Mouse (Mus musculus) C2C12 (cell line): ENCODE data around the gene Cdca7. TPM values are rescaled to one million over a fixed set of nuclear protein-coding genes. Genes with fewer than 3 reads are reported as not detected.

Experiments
- H3K27me3 ChIP-seq: one replicate; pipeline ENCODE4 v1.6.1; 2011; ENCODE audit not compliant: control insufficient read depth, insufficient read depth, insufficient read length
- H3K36me3 ChIP-seq: one replicate; pipeline ENCODE4 v1.6.1; 2011; ENCODE audit not compliant: control insufficient read depth, insufficient read depth
- H3K4me3 ChIP-seq: one replicate; pipeline ENCODE4 v1.5.1; 2011; ENCODE audit warnings: mild to moderate bottlenecking, control low read depth; ENCODE audit not compliant: poor library complexity, insufficient read depth, severe bottlenecking
- H3K79me2 ChIP-seq: one replicate; pipeline ENCODE4 v1.6.1; 2011; ENCODE audit not compliant: control insufficient read depth, insufficient read depth
- H3K79me3 ChIP-seq: one replicate; pipeline ENCODE4 v1.6.1; 2011; ENCODE audit warnings: low read depth, control low read depth
- H3ac ChIP-seq: one replicate; pipeline ENCODE3; 2011; ENCODE audit warnings: low read depth; ENCODE audit not compliant: control insufficient read depth, insufficient read length
- CEBPB ChIP-seq: IDR thresholded peaks from one replicate; pipeline ENCODE4 v1.6.1; 2011; ENCODE audit warnings: low read depth, mild to moderate bottlenecking, control low read depth, moderate library complexity
- CTCF ChIP-seq: IDR thresholded peaks from one replicate; pipeline ENCODE4 v1.5.1; 2011; ENCODE audit not compliant: control insufficient read depth, insufficient read depth, insufficient read length
- FOSL1 ChIP-seq: IDR thresholded peaks from one replicate; pipeline ENCODE4 v1.8.0; 2011; ENCODE audit warnings: mild to moderate bottlenecking, low read length; ENCODE audit not compliant: poor library complexity, insufficient read depth, severe bottlenecking
- MAX ChIP-seq: IDR thresholded peaks from one replicate; pipeline ENCODE4 v1.6.1; 2011; ENCODE audit warnings: mild to moderate bottlenecking, control low read depth
- MYOD1 ChIP-seq: IDR thresholded peaks from one replicate; pipeline ENCODE4 v1.6.1; 2011; ENCODE audit warnings: low read depth; ENCODE audit not compliant: control insufficient read depth, insufficient read length
- MYOG ChIP-seq: IDR thresholded peaks from one replicate; pipeline ENCODE4 v1.6.1; 2011; ENCODE audit not compliant: control insufficient read depth, insufficient read length; ENCODE audit errors: extremely low read depth
- USF1 ChIP-seq: IDR thresholded peaks from one replicate; pipeline ENCODE4 v1.6.1; 2011; ENCODE audit warnings: low read depth, mild to moderate bottlenecking, control low read depth, moderate library complexity
- polyA plus RNA-seq: library from polyadenylated mRNA; unstranded; fragments of >200 nt; fragmentation: generic; extraction: Trizol; gene quantifications from one replicate; pipeline ENCODE4 v1.2.1, GENCODE M21; 2012; ENCODE audit warnings: missing spikeins

Cdca7 gene
- polyA plus RNA-seq, 1 experiment = 26.2 TPM

DNA sequence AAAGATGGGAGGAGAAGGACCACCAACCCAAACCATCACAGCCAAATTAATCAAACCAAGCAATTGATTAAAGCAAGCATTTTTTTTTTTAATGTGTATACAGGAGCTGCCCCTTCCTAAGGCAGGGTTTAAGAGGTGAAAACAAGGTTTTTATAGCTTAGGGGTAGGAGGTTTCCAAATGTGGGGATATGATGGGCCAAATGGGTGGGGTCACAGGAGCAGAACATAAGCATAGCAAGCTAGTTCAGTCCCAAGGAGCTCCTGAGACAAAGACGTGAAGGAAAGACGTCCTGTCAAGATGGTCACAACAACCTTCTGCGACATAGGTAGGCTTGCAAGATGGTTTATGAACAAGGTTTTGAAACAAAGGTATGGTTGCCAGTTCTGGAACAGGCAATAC, 49.6 kb downstream of the Cdca7 start:
- Histone ChIP-seq H3K36me3 (no peaks in the 10 kb centered on the region), H3ac (no peak overlapping the region), H3K79me2 (no peaks in the 10 kb centered on the region), H3K79me3 (no peaks in the 10 kb centered on the region), H3K4me3 (no peak overlapping the region), H3K27me3 (peaks cover 8% of the 10 kb centered on the region)
- TF ChIP-seq MAX (no peak), USF1 (no peak), FOSL1 (no peak)

DNA sequence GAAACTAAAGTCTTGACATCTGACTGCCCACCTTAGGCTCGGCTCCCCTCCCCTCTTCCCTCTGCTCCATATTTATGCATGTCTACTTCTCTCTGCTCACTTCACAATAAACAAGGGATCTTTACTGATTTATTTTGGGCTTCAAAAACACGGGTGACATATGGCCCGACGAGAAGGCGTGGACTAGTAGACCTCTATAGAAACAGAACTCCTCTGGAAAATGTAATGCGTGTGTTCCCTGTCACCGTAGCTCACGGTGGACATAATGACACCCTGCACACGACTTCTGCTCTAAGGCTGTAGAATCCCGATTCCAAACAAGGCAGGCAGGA, 53.0 kb downstream of the Cdca7 start:
- no peak overlapping the region for H3ac ChIP-seq
- H3K36me3 ChIP-seq = no peaks in the 10 kb centered on the region
- H3K79me2 ChIP-seq = no peaks in the 10 kb centered on the region
- TF ChIP-seq FOSL1 (no peak), CEBPB (no peak), MYOG (no peak), USF1 (no peak), CTCF (no peak), MYOD1 (no peak), MAX (no peak)
- H3K79me3 ChIP-seq = no peaks in the 10 kb centered on the region
- peaks cover 3% of the 10 kb centered on the region for H3K27me3 ChIP-seq
- no peak overlapping the region for H3K4me3 ChIP-seq

DNA sequence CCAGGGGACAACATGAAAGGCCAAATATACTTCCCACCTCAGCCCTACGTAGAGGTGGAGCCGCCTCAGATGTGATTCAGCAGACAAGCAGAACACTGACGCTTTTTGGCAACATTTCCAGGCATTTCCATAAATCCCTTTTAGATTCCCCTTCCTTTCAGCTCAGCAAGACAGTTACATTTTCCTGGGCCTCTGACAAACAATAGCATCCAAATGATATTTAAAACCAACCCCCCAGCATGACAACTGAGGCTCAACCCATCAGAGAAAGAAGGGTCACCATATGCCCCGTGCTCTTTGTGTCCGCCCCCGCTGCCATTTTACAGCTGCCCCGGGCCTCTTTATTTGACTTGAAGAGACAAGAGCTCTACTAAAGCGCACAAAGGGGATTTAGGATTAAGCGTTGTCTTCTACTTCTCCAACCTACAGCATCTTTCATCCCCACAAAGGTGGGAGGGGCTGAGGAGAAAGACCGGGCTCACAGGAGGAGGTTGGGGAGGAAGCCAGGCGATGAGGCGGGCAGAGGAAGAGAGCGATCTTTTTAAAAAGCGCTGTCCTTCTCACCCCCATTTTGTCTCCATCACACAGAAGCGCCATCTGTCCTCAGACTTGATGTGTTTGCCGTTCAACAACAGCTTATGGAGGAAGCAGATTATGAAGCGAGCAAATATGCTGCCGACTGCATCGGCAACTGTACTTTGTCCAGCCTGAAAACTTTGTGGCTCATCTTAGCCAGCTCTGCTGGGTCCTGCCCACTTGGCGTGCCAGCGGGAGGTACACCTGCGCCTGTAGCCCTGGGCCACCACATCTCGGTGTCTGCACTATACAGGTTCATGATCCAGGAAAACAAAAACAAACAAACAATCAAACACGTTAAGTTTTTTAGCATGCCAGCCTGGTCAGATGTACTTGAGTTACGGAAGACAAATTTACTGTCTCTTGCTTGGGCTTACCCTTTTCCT, 53.7 kb downstream of the Cdca7 start:
- TF ChIP-seq CEBPB = no peak
- no peak for TF ChIP-seq MAX
- no peak for TF ChIP-seq MYOD1
- no peak for TF ChIP-seq MYOG
- TF ChIP-seq CTCF = no peak
- no peak for TF ChIP-seq FOSL1
- no peak for TF ChIP-seq USF1
- no peaks in the 10 kb centered on the region for H3K79me2 ChIP-seq
- no peak overlapping the region for H3ac ChIP-seq
- no peaks in the 10 kb centered on the region for H3K79me3 ChIP-seq
- peaks cover 3% of the 10 kb centered on the region for H3K27me3 ChIP-seq
- no peak overlapping the region for H3K4me3 ChIP-seq
- no peaks in the 10 kb centered on the region for H3K36me3 ChIP-seq

DNA sequence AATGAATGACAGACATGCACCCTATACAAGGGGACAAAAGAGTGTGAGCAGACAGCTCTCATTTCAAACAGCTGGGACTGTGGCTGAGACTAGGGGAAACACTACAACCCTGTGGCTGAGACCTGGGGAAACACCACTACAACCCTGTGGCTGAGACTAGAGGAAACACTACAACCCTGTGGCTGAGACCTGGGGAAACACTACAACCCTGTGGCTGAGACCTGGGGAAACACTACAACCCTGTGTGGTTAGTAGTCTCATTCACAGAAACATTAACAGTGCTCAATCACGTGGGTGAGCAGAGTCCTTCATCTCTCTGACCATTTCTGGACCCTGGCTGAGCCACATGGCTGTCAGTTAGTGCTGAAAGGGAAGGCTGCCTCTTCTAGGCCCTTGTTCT, 59.9 kb downstream of the Cdca7 start:
- no peak overlapping the region for H3ac ChIP-seq
- H3K79me3 ChIP-seq = no peaks in the 10 kb centered on the region
- H3K27me3 ChIP-seq = peaks cover 3% of the 10 kb centered on the region
- no peaks in the 10 kb centered on the region for H3K79me2 ChIP-seq
- no peaks in the 10 kb centered on the region for H3K36me3 ChIP-seq
- H3K4me3 ChIP-seq = no peak overlapping the region
- TF ChIP-seq MAX (no peak), CEBPB (no peak), MYOD1 (no peak), MYOG (no peak), FOSL1 (no peak), USF1 (no peak), CTCF (no peak)

Other genes starting within 250 kb of the Cdca7 start
- gene Map3k20, start 190.5 kb upstream of the Cdca7 start, polyA plus RNA-seq = 19.5 TPM